Mouse (Mus musculus): Measurements from ENCODE around the gene Zfp524. TPM values are rescaled to one million over a fixed set of nuclear protein-coding genes. Genes with fewer than 3 reads are reported as not detected.
A peak's percentile ranks its signal among the peaks of the same experiment; 100 is the strongest.

Gene Zfp524
- total RNA-seq, 1 experiment from 2014 or later = 5.1 TPM

DNA sequence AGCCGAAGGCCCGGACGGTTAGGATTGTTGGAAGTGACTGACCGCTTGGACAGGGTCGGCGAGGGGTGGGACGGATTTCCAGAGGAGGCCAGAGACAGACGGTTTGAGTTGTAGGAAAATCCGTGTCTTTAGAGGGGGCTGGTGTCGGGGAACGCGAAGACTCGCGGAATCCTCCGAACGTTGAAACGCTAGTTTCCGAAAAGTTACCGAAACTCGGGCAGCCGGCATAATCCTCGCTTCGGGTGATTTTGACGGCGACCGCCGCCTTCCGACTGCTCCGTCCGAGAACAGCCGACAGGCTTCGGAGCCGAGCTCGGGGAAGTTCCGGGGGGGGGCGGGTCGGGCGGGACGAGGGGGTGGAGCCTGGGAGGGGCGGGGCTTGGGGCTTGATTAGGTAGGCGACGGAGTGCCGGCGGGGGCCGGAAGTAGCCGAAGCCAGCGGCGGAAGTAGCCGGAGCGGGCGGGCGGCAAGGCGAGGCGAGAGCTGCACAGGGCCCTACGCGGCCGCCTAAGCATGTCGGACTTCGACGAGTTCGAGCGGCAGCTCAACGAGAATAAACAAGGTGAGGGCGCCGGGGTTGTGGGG, 47.7 kb downstream of the Zfp524 start, which contains the start of gene U2af2:
TSS of gene U2af2 (plus strand) at position 370 of the 586 bp plus-strand sequence.
- ATAC-seq (replicated peaks; ENCODE audit: insufficient number of reproducible peaks, low FRiP score, low TSS enrichment, poor library complexity, severe bottlenecking) = peak; percentile 20

DNA sequence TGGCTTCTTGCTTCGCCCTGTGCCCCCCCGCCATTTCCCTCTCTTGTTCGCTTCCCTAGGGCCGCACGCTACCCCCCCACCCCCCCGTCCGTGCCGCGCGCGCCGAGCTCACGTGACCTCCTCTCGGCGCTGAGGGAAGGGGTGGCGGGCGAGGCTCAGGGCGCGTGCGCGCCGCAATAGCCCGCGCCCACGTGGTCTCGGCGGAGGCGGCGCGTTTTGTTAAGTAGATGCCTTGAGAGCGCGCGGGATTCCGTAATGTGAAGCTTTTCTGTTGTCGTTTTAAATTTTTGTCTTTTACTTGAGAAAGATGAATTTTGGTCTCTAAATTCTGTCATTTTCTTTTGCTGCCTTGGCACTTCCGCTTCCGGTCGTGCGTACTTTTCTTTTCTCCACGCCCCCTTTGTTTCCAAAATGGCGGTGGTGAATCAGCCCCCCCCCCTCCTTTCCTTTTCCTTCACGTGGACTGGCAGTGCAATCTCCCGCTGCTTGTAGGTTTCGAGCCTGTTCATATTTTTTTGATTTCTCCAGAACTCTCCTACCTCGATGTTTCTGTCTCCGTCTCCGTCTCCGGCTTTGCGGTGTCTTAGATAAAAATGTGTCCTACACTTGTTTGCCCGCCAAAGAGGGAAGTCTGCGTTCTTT, 48.3 kb downstream of the Zfp524 start:
- ATAC-seq (replicated peaks; ENCODE audit: insufficient number of reproducible peaks, low FRiP score, low TSS enrichment, poor library complexity, severe bottlenecking) = no peak

DNA sequence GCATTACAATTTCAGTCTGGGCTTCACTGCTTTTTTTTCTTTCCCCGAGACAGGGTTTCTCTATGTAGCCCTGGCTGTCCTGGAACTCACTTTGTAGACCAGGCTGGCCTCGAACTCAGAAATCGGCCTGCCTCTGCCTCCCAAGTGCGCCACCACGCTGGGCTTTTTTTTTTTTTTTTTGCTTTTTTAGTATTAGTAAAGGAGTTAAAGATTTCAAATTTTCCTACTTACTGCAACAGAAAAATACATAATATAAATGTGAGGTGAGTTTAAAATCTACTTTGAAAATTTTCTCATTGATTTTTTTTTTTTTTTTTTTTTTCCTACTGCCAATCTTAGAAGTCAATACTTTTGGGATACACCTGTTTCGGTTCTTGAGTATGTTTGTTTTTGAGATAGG, 50.7 kb downstream of the Zfp524 start:
- no peak for ATAC-seq (replicated peaks; ENCODE audit: insufficient number of reproducible peaks, low FRiP score, low TSS enrichment, poor library complexity, severe bottlenecking)

Other genes with a start within 250 kb of the Zfp524 start
- gene Fam71e2, start 243.1 kb upstream of the Zfp524 start, total RNA-seq (2017) = not detected in 3 replicates
- not detected in 3 replicates for gene Il11, start 231.6 kb upstream of the Zfp524 start, total RNA-seq (2017)
- gene Tmem190, start 231.5 kb upstream of the Zfp524 start, total RNA-seq (2017) = not detected in 3 replicates
- gene Tmem238, start 224.8 kb upstream of the Zfp524 start, total RNA-seq (2017) = 0.53 to 1.5 TPM (median 1.2 TPM) in 3 replicates
- 260 to 549 TPM (median 279 TPM) in 3 replicates for gene Rpl28, start 221.5 kb upstream of the Zfp524 start, total RNA-seq (2017)
- gene Ube2s, start 201.8 kb upstream of the Zfp524 start, total RNA-seq (2017) = 96.9 to 129 TPM (median 127 TPM) in 3 replicates
- 0.11 TPM in 1 of 3 replicates, not detected in the others for gene Shisa7, start 169.7 kb upstream of the Zfp524 start, total RNA-seq (2017)
- 7.1 to 45.7 TPM (median 35.7 TPM) in 3 replicates for gene Isoc2b, start 144.2 kb upstream of the Zfp524 start, total RNA-seq (2017)
- gene Isoc2a, start 137.3 kb upstream of the Zfp524 start, total RNA-seq (2017) = 4.5 to 8.4 TPM (median 7.9 TPM) in 3 replicates
- gene Gm36210, start 107.9 kb upstream of the Zfp524 start, total RNA-seq (2017) = not detected in 3 replicates
- 2.6 to 6.0 TPM (median 5.9 TPM) in 3 replicates for gene Zfp628, start 99.2 kb upstream of the Zfp524 start, total RNA-seq (2017)
- gene Nat14, start 92.4 kb upstream of the Zfp524 start, total RNA-seq (2017) = 0.49 TPM in 1 of 3 replicates, not detected in the others
- gene Ssc5d, start 88.6 kb upstream of the Zfp524 start, total RNA-seq (2017) = not detected in 3 replicates
- gene Sbk2, start 50.0 kb upstream of the Zfp524 start, total RNA-seq (2017) = not detected in 3 replicates
- gene Sbk3, start 43.2 kb upstream of the Zfp524 start, total RNA-seq (2017) = not detected in 3 replicates
- 1.2 to 2.5 TPM (median 1.3 TPM) in 3 replicates for gene Zfp579, start 18.3 kb upstream of the Zfp524 start, total RNA-seq (2017)
- gene Fiz1, start 282 bp downstream of the Zfp524 start, total RNA-seq (2017) = 12.5 to 26.2 TPM (median 14.6 TPM) in 3 replicates
- gene Gm44973, start 1.1 kb downstream of the Zfp524 start, total RNA-seq (2017) = not detected in 3 replicates
- gene Zfp865, start 6.0 kb downstream of the Zfp524 start, total RNA-seq (2017) = 20.1 to 30.4 TPM (median 22.9 TPM) in 3 replicates
- not detected in 3 replicates for gene Ccdc106, start 6.1 kb downstream of the Zfp524 start, total RNA-seq (2017)
- gene 4632433K11Rik, start 19.7 kb downstream of the Zfp524 start, total RNA-seq (2017) = 1.4 to 1.5 TPM in 2 of 3 replicates, not detected in the other
- 3.0 to 3.8 TPM (median 3.1 TPM) in 3 replicates for gene Zfp784, start 24.0 kb downstream of the Zfp524 start, total RNA-seq (2017)
- not detected in 3 replicates for gene Zfp580, start 37.1 kb downstream of the Zfp524 start, total RNA-seq (2017)
- gene U2af2, start 47.7 kb downstream of the Zfp524 start, total RNA-seq (2017) = 119 to 185 TPM (median 151 TPM) in 3 replicates
- gene Epn1, start 65.8 kb downstream of the Zfp524 start, total RNA-seq (2017) = 65.8 to 88.9 TPM (median 80.5 TPM) in 3 replicates
- not detected in 3 replicates for gene Rfpl4, start 102.5 kb downstream of the Zfp524 start, total RNA-seq (2017)
- 0.53 to 2.8 TPM in 2 of 3 replicates, not detected in the other for gene Rasl2-9, start 111.5 kb downstream of the Zfp524 start, total RNA-seq (2017)
- not detected in 3 replicates for gene Vmn1r55, start 135.3 kb downstream of the Zfp524 start, total RNA-seq (2017)
- gene Vmn1r56, start 182.3 kb downstream of the Zfp524 start, total RNA-seq (2017) = not detected in 3 replicates
- gene Vmn1r57, start 204.1 kb downstream of the Zfp524 start, total RNA-seq (2017) = not detected in 3 replicates